Mouse (Mus musculus): ENCODE measurements around the gene Ccdc85b. TPM values are rescaled to one million over a fixed set of nuclear protein-coding genes. Genes with fewer than 3 reads are reported as not detected.

The Ccdc85b gene
- total RNA-seq, 2 experiments from 2014 or later: 6.4 to 7.2 TPM

GRCm38 (mm10) chr19:5483386-5484359 lies 26.0 kb upstream of the Ccdc85b start:
- no peak for DNase-seq
- intact Hi-C loops (cut with DNase I; ENCODE audit: low total_unique reads): no loop called here

GRCm38 (mm10) chr19:5481398-5481797 lies 23.7 kb upstream of the Ccdc85b start:
- intact Hi-C loops (cut with DNase I; ENCODE audit: low total_unique reads): no loop called here
- no peak for DNase-seq

GRCm38 (mm10) chr19:5480016-5480415 lies 22.3 kb upstream of the Ccdc85b start:
- no peak for DNase-seq
- intact Hi-C loops (cut with DNase I; ENCODE audit: low total_unique reads): no loop called here

- intact Hi-C loops (cut with DNase I; ENCODE audit: low total_unique reads): no loop called here
- no peak for DNase-seq
These were observed 20.1 kb upstream of the Ccdc85b start for GRCm38 (mm10) chr19:5477668-5478300.

GRCm38 (mm10) chr19:5477004-5477667 lies 19.4 kb upstream of the Ccdc85b start:
- intact Hi-C loops (cut with DNase I; ENCODE audit: low total_unique reads): no loop called here

GRCm38 (mm10) chr19:5475069-5475714 lies 17.5 kb upstream of the Ccdc85b start:
- no peak for DNase-seq
- intact Hi-C loops (cut with DNase I; ENCODE audit: low total_unique reads): no loop called here

More at GRCm38 (mm10) chr19:5477004-5477667, 19.4 kb upstream of the Ccdc85b start:
- no peak for DNase-seq

GRCm38 (mm10) chr19:5474281-5475068 lies 16.8 kb upstream of the Ccdc85b start:
- intact Hi-C loops (cut with DNase I; ENCODE audit: low total_unique reads): no loop called here
- peak; percentile 75 for DNase-seq

GRCm38 (mm10) chr19:5473720-5474119 lies 16.0 kb upstream of the Ccdc85b start, which contains the start of gene Efemp2:
TSS of gene Efemp2 (plus strand) at chr19:5473954.
- intact Hi-C loops (cut with DNase I; ENCODE audit: low total_unique reads): no loop called here
- DNase-seq: peak; percentile 85

GRCm38 (mm10) chr19:5472857-5473256 lies 15.2 kb upstream of the Ccdc85b start:
- intact Hi-C loops (cut with DNase I; ENCODE audit: low total_unique reads): no loop called here
- no peak for DNase-seq

DNA sequence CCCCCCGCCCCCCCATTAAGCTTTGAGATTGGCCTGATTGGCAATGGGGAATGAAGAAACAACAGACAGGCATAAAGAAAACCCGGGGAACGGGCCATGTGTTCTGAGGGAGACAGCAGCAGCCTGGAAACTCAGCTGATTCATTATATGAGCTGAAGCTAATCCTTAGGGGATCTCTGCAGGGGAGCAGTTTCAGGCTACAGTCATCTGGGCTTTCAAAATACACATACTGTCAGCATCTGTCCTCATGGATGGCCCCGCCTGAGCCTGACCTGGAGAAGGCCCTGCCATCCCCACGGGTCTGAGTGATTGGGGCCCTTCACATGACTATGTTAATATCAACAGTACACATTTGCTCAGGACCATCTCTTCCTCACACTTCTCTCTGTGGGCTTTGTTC lies 14.2 kb upstream of the Ccdc85b start:
- intact Hi-C loops (cut with DNase I; ENCODE audit: low total_unique reads): no loop called here
- DNase-seq: no peak

DNA sequence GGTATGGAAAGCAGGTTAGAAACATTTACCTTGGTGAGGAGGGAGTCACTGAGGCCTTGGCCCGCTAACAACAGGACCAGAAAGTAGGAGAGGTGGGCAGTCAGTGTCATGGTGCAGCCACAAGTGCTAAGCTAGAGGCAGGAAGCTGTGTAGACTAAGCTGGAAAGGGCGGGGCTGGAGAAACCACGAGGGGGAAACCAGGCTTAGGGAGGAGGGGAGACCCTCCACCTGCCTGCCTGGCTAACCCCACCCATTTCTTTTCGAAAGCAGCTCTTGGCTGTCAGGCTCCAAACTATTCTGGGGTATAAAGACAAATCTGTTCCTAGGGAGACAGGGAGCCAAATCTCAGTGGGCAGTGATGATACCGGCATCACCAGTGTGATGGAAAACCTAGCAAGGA lies 10.7 kb upstream of the Ccdc85b start, which contains the start of gene Ctsw:
Gene Ctsw, minus strand, starts transcription at position 134 of the 400 bp plus-strand sequence.
- no peak for DNase-seq
- intact Hi-C loops (cut with DNase I; ENCODE audit: low total_unique reads): no loop called here

GRCm38 (mm10) chr19:5466916-5467500 lies 9.3 kb upstream of the Ccdc85b start:
- intact Hi-C loops (cut with DNase I; ENCODE audit: low total_unique reads): no loop called here
- no peak for DNase-seq

GRCm38 (mm10) chr19:5465037-5465436 lies 7.3 kb upstream of the Ccdc85b start:
- intact Hi-C loops (cut with DNase I; ENCODE audit: low total_unique reads): no loop called here
- no peak for DNase-seq

GRCm38 (mm10) chr19:5463791-5464562 lies 6.3 kb upstream of the Ccdc85b start:
- DNase-seq: peak; percentile 51
- intact Hi-C loops (cut with DNase I; ENCODE audit: low total_unique reads): no loop called here

- no peak for DNase-seq
- intact Hi-C loops (cut with DNase I; ENCODE audit: low total_unique reads): no loop called here
These were observed 5.5 kb upstream of the Ccdc85b start for GRCm38 (mm10) chr19:5463212-5463611.

DNA sequence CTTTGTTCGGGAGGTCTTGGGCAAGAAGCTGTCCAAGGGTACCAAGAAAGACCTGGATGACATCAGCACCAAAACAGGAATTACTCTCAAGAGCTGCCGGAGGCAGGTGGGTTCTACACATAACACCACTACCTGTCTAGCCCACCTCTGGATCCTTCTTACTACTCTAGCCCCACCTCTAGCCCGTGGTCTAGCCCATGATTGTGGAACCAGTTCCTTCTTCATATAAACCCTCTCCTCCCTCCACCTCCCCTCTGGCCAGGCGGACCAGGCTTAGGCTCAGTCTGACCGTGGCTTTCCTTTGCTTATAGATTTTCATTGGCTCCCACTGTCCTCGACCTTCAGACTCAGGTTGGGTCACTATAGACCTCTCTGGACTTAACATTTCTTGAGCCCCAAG lies 3.7 kb upstream of the Ccdc85b start:
- intact Hi-C loops (cut with DNase I; ENCODE audit: low total_unique reads): no loop called here
- no peak for DNase-seq

GRCm38 (mm10) chr19:5460465-5460911 lies 2.8 kb upstream of the Ccdc85b start, which contains the start of gene Fibp:
TSS of gene Fibp (plus strand) at chr19:5460615.
- DNase-seq: peak; percentile 89
- intact Hi-C loops (cut with DNase I; ENCODE audit: low total_unique reads): no loop called here

- no peak for DNase-seq
- intact Hi-C loops (cut with DNase I; ENCODE audit: low total_unique reads): no loop called here
These were observed 2.2 kb upstream of the Ccdc85b start for GRCm38 (mm10) chr19:5459896-5460295.
